Mouse (Mus musculus) intestine, embryonic 16.5 days (tissue): ENCODE results near the gene Vars. TPM values are rescaled to one million over a fixed set of nuclear protein-coding genes. Genes with fewer than 3 reads are reported as not detected.
A peak's percentile ranks its signal among the peaks of the same experiment; 100 is the strongest.

Source experiments
- ATAC-seq: fragments of 200-750 bp; cut with Nextera tagmentation; 2 replicates; pipeline ENCODE4 v1.8.0; 2017; ENCODE audit warnings: moderate TSS enrichment, moderate library complexity
- H3K27ac ChIP-seq: fragments of 300-500 bp; sonication (generic); 2 replicates; pipeline ENCODE4 v1.5.1; 2014; ENCODE audit warnings: mild to moderate bottlenecking, low read length
- H3K27me3 ChIP-seq: fragments of 300-500 bp; sonication (generic); replicated peaks from 2 replicates; pipeline ENCODE4 v1.6.1; 2014; ENCODE audit warnings: low read length, control low read depth, mixed read lengths; ENCODE audit not compliant: control insufficient read depth, insufficient read depth
- H3K36me3 ChIP-seq: fragments of 300-500 bp; sonication (generic); 2 replicates; pipeline ENCODE4 v1.6.1; 2014; ENCODE audit warnings: low read length, control low read depth; ENCODE audit not compliant: control insufficient read depth, insufficient read depth
- H3K4me1 ChIP-seq: fragments of 300-500 bp; sonication (generic); 2 replicates; pipeline ENCODE4 v1.6.1; 2014; ENCODE audit warnings: low read length, control low read depth, mixed read lengths; ENCODE audit not compliant: control insufficient read depth, insufficient read depth
- H3K4me2 ChIP-seq: fragments of 300-500 bp; sonication (generic); 2 replicates; pipeline ENCODE4 v1.6.1; 2014; ENCODE audit warnings: low read depth, low read length, control low read depth
- H3K4me3 ChIP-seq: fragments of 300-500 bp; sonication (generic); 2 replicates; pipeline ENCODE4 v1.5.1; 2014; ENCODE audit warnings: mild to moderate bottlenecking, low read length
- H3K9ac ChIP-seq: fragments of 300-500 bp; sonication (generic); 2 replicates; pipeline ENCODE4 v1.6.1; 2014; ENCODE audit warnings: low read depth, low read length
- H3K9me3 ChIP-seq: fragments of 300-500 bp; sonication (generic); 2 replicates; pipeline ENCODE4 v1.6.1; 2016; ENCODE audit warnings: low read length, control low read depth; ENCODE audit not compliant: control insufficient read depth
- WGBS: fragments of 180-500 bp; shearing (Covaris S2); extraction: QIAGEN DNeasy Blood & Tissue Kit; methylation state at CpG from one replicate; pipeline ENCODE4 v1.1.7; 2014; 5-methylcytosine and 5-hydroxymethylcytosine counted together
- polyA plus RNA-seq: library from polyadenylated mRNA; unstranded; fragments of >200 nt; fragmentation: Nextera tagmentation; extraction: Ambion mirVana; gene quantifications from 2 replicates; pipeline ENCODE4 v1.2.1, GENCODE M21; 2015

Gene Vars
- polyA plus RNA-seq, 1 experiment from 2014 or later = 112 TPM

- Histone ChIP-seq H3K9ac (peak overlapping the region; percentile 57), H3K4me2 (peak overlapping the region; percentile 54), H3K27ac (peak overlapping the region; percentile 100), H3K4me3 (peak overlapping the region; percentile 27), H3K27me3 (no peaks in the 10 kb centered on the region), H3K9me3 (no peaks in the 10 kb centered on the region), H3K4me1 (peaks cover 47% of the 10 kb centered on the region), H3K36me3 (0 out of 2 replicates have a peak, but pooled peaks cover under 1% of the 10 kb centered on the region)
- peak; percentile 39 for ATAC-seq
- 31% methylated on average over 1 of the region's 1 CpGs for WGBS
These were observed 46.9 kb downstream of the Vars start for GRCm38 (mm10) chr17:35047688-35048087.

GRCm38 (mm10) chr17:35048149-35048931 lies 47.6 kb downstream of the Vars start:
- Histone ChIP-seq H3K36me3 (0 out of 2 replicates have a peak, but pooled peaks cover 5% of the 10 kb centered on the region), H3K4me2 (peak overlapping the region; percentile 87), H3K27me3 (no peaks in the 10 kb centered on the region), H3K4me3 (peak overlapping the region; percentile 27), H3K27ac (peak overlapping the region; percentile 100), H3K4me1 (peaks cover 51% of the 10 kb centered on the region), H3K9ac (peak overlapping the region; percentile 57), H3K9me3 (no peaks in the 10 kb centered on the region)
- WGBS = 27% methylated on average over 11 of the region's 11 CpGs
- ATAC-seq = peak; percentile 13

GRCm38 (mm10) chr17:35048932-35049440 lies 48.2 kb downstream of the Vars start:
- WGBS = 63% methylated on average over 5 of the region's 5 CpGs
- H3K4me3 ChIP-seq = no peak overlapping the region
- peak overlapping the region; percentile 87 for H3K9ac ChIP-seq
- peaks cover 9% of the 10 kb centered on the region for H3K36me3 ChIP-seq
- H3K4me1 ChIP-seq = peaks cover 51% of the 10 kb centered on the region
- peak overlapping the region; percentile 87; the same call in 1 of the 2 replicates for H3K4me2 ChIP-seq
- no peaks in the 10 kb centered on the region for H3K9me3 ChIP-seq
- H3K27me3 ChIP-seq = no peaks in the 10 kb centered on the region
- no peak for ATAC-seq
- peak overlapping the region; percentile 100 for H3K27ac ChIP-seq

GRCm38 (mm10) chr17:35049561-35050016 lies 48.8 kb downstream of the Vars start, which contains the start of gene Clic1:
TSS of gene Clic1 (plus strand) at chr17:35049966.
- Histone ChIP-seq H3K9me3 (no peaks in the 10 kb centered on the region), H3K27me3 (no peaks in the 10 kb centered on the region), H3K27ac (peak within 1 kb of the TSS; percentile 100), H3K4me1 (peaks cover 44% of the 10 kb centered on the region), H3K4me2 (peak within 1 kb of the TSS; percentile 87), H3K4me3 (peak within 1 kb of the TSS; percentile 79), H3K36me3 (peaks cover 13% of the 10 kb centered on the region), H3K9ac (peak within 1 kb of the TSS; percentile 87)
- ATAC-seq = peak; percentile 37
- WGBS = 2% methylated on average over 11 of the region's 11 CpGs

GRCm38 (mm10) chr17:35050126-35050750 lies 49.5 kb downstream of the Vars start:
- peak; percentile 18 for ATAC-seq
- Histone ChIP-seq H3K9ac (peak overlapping the region; percentile 87), H3K4me1 (peaks cover 43% of the 10 kb centered on the region), H3K4me2 (peak overlapping the region; percentile 87), H3K27me3 (no peaks in the 10 kb centered on the region), H3K27ac (peak overlapping the region; percentile 100), H3K4me3 (peak overlapping the region; percentile 79), H3K9me3 (no peaks in the 10 kb centered on the region), H3K36me3 (peaks cover 18% of the 10 kb centered on the region)
- under 1% methylated on average over 27 of the region's 27 CpGs for WGBS

- peak overlapping the region; percentile 87 for H3K4me2 ChIP-seq
- peak overlapping the region; percentile 100 for H3K27ac ChIP-seq
- peak overlapping the region; percentile 87 for H3K9ac ChIP-seq
- peaks cover 27% of the 10 kb centered on the region for H3K36me3 ChIP-seq
- peak; percentile 47 for ATAC-seq
- peaks cover 37% of the 10 kb centered on the region for H3K4me1 ChIP-seq
- H3K4me3 ChIP-seq = peak overlapping the region; percentile 79
- H3K9me3 ChIP-seq = no peaks in the 10 kb centered on the region
- WGBS = 1% methylated on average over 21 of the region's 21 CpGs
- H3K27me3 ChIP-seq = no peaks in the 10 kb centered on the region
These were observed 50.6 kb downstream of the Vars start for GRCm38 (mm10) chr17:35051156-35052086.

- peak overlapping the region; percentile 87 for H3K9ac ChIP-seq
- peaks cover 31% of the 10 kb centered on the region for H3K4me1 ChIP-seq
- peak overlapping the region; percentile 100 for H3K27ac ChIP-seq
- H3K9me3 ChIP-seq = no peaks in the 10 kb centered on the region
- H3K4me3 ChIP-seq = peak overlapping the region; percentile 79
- no peak for ATAC-seq
- H3K4me2 ChIP-seq = peak overlapping the region; percentile 87
- 75% methylated on average over 12 of the region's 12 CpGs for WGBS
- H3K36me3 ChIP-seq = peaks cover 30% of the 10 kb centered on the region
- H3K27me3 ChIP-seq = no peaks in the 10 kb centered on the region
These were observed 51.5 kb downstream of the Vars start for GRCm38 (mm10) chr17:35052271-35052798.

- H3K27ac ChIP-seq = no peak overlapping the region
- H3K4me1 ChIP-seq = peaks cover 27% of the 10 kb centered on the region
- ATAC-seq = no peak
- H3K9ac ChIP-seq = no peak overlapping the region
- H3K4me3 ChIP-seq = no peak overlapping the region
- peaks cover 35% of the 10 kb centered on the region for H3K36me3 ChIP-seq
- H3K27me3 ChIP-seq = no peaks in the 10 kb centered on the region
- no peak overlapping the region for H3K4me2 ChIP-seq
- whole genome bisulfite sequencing = 84% methylated on average over 7 of the region's 7 CpGs
- no peaks in the 10 kb centered on the region for H3K9me3 ChIP-seq
These were observed 55.1 kb downstream of the Vars start for GRCm38 (mm10) chr17:35055691-35056495.
